Mouse (Mus musculus) embryonic fibroblast, embryonic 13.5 days (primary cell): Measurements from ENCODE around the gene Zan. TPM values are rescaled to one million over a fixed set of nuclear protein-coding genes. Genes with fewer than 3 reads are reported as not detected.

ENCODE experiments used
- H3K27ac ChIP-seq: 2 replicates; pipeline ENCODE4 v1.5.1; 2012; ENCODE audit warnings: low read length, control low read depth, inconsistent platforms; ENCODE audit not compliant: insufficient read depth
- H3K4me1 ChIP-seq: 2 replicates; pipeline ENCODE4 v1.6.1; 2011; ENCODE audit warnings: low read length; ENCODE audit not compliant: control insufficient read depth, insufficient read depth
- H3K4me3 ChIP-seq: 2 replicates; pipeline ENCODE4 v1.5.1; 2011; ENCODE audit warnings: mild to moderate bottlenecking, control low read depth, low read length; ENCODE audit not compliant: insufficient read depth
- CTCF ChIP-seq: IDR thresholded peaks from 2 replicates; pipeline ENCODE4 v1.5.1; 2011; ENCODE audit warnings: mild to moderate bottlenecking, control low read depth, low read length, moderate library complexity, borderline replicate concordance; ENCODE audit not compliant: insufficient read depth
- POLR2A ChIP-seq: IDR thresholded peaks from 2 replicates; pipeline ENCODE4 v1.6.1; 2011; ENCODE audit warnings: low read depth, mild to moderate bottlenecking, control low read depth, low read length, moderate library complexity
- polyA plus RNA-seq: library from polyadenylated mRNA; stranded (reverse); fragments of >200 nt; gene quantifications from 2 replicates; pipeline ENCODE4 v1.2.4, GENCODE M21; 2011; ENCODE audit warnings: low read depth; ENCODE audit not compliant: missing spikeins, insufficient read length

Gene Zan
- polyA plus RNA-seq, 1 experiment, result 0.19 TPM

GRCm38 (mm10) chr5:137381152-137381551 lies 95.7 kb downstream of the Zan start:
- no peak overlapping the region for H3K27ac ChIP-seq
- no peak overlapping the region for H3K4me3 ChIP-seq
- TF ChIP-seq POLR2A, result no peak
- TF ChIP-seq CTCF, result peak; percentile 53; the same call in 1 of the 2 replicates
- peaks cover 3% of the 10 kb centered on the region; the same call in 1 of the 2 replicates for H3K4me1 ChIP-seq

- TF ChIP-seq CTCF (no peak), POLR2A (no peak)
- H3K4me3 ChIP-seq, result no peak overlapping the region
Observed at GRCm38 (mm10) chr5:137377603-137378002, 99.3 kb downstream of the Zan start.

DNA sequence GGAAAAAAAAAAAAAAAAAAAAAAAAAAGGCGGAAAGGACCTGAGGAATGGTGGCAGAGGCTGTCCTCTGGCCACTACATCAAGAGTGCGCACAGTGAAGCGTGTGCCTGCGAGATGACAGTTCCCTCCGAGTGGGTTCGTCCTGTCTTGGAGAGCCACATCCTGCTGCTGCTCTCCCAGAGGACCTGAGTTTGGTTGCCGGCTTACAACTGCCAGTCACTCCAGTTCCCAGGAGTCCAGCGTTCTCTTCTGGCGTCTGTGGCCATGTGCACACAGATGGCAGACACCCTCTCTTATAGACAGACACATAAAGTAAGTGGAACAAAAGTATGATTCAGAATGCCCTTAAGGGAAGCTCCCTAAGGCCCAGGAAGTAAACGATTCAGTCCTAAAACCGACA lies 99.7 kb downstream of the Zan start:
- no peak overlapping the region for H3K27ac ChIP-seq
- no peak overlapping the region for H3K4me3 ChIP-seq
- peaks cover 3% of the 10 kb centered on the region; the same call in 1 of the 2 replicates for H3K4me1 ChIP-seq
- TF ChIP-seq POLR2A, result no peak
- TF ChIP-seq CTCF, result no peak

More at GRCm38 (mm10) chr5:137377603-137378002, 99.3 kb downstream of the Zan start:
- H3K4me1 ChIP-seq, result peaks cover 3% of the 10 kb centered on the region; the same call in 1 of the 2 replicates
- H3K27ac ChIP-seq, result no peak overlapping the region

DNA sequence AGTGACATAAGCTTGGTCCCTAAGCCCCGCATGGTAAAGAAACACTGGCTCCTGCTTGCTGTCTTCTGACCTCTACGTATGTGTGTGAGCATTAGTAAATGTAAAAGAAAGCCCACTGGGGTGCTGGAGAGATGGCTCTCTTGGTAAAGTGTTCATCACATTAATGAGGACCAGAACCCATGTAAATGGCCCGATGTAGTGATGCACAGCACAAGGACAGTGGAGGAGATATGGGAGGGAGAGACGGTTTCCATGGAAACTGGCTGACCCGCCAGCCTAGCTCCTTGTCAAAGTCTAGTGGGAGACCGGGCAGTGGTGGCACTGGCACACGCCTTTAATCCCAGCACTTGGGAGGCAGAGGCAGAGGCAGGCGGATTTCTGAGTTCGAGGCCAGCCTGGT lies 100.1 kb downstream of the Zan start:
- TF ChIP-seq CTCF (no peak), POLR2A (no peak)
- Histone ChIP-seq H3K27ac (no peak overlapping the region), H3K4me1 (peaks cover 3% of the 10 kb centered on the region; the same call in 1 of the 2 replicates), H3K4me3 (no peak overlapping the region)

- H3K27ac ChIP-seq, result no peak overlapping the region
- TF ChIP-seq POLR2A, result no peak
- no peak for TF ChIP-seq CTCF
- peaks cover 3% of the 10 kb centered on the region; the same call in 1 of the 2 replicates for H3K4me1 ChIP-seq
- H3K4me3 ChIP-seq, result no peak overlapping the region
Observed at GRCm38 (mm10) chr5:137376198-137376597, 100.7 kb downstream of the Zan start.

- TF ChIP-seq POLR2A (no peak), CTCF (no peak)
- H3K27ac ChIP-seq, result no peak overlapping the region
- H3K4me1 ChIP-seq, result peaks cover 3% of the 10 kb centered on the region; the same call in 1 of the 2 replicates
- H3K4me3 ChIP-seq, result no peak overlapping the region
Observed at GRCm38 (mm10) chr5:137375627-137376026, 101.2 kb downstream of the Zan start.

- TF ChIP-seq POLR2A (no peak), CTCF (no peak)
- H3K4me3 ChIP-seq, result no peak overlapping the region
- no peak overlapping the region for H3K27ac ChIP-seq
- peaks cover 3% of the 10 kb centered on the region; the same call in 1 of the 2 replicates for H3K4me1 ChIP-seq
Observed at GRCm38 (mm10) chr5:137374521-137375080, 102.3 kb downstream of the Zan start.

- Histone ChIP-seq H3K4me3 (no peak overlapping the region), H3K27ac (no peak overlapping the region), H3K4me1 (peaks cover 3% of the 10 kb centered on the region; the same call in 1 of the 2 replicates)
- TF ChIP-seq CTCF (no peak), POLR2A (no peak)
Observed at GRCm38 (mm10) chr5:137373371-137373950, 103.4 kb downstream of the Zan start.

DNA sequence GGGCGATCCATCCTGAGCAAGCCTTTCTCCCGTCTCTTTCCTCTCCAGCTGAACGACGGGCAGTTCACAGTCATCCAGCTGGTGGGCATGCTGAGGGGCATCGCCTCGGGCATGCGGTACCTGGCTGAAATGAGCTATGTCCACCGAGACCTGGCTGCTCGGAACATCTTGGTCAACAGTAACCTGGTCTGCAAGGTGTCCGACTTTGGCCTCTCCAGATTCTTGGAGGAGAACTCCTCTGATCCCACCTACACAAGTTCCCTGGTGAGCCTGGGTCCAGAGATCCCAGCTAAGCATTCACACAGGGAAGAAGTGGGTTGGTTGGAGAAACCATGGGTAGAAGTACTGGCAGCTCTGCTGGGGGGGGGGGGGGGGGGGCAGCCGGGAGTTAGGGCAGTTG lies 107.2 kb downstream of the Zan start:
- Histone ChIP-seq H3K4me1 (no peaks in the 10 kb centered on the region), H3K27ac (no peak overlapping the region), H3K4me3 (no peak overlapping the region)
- TF ChIP-seq POLR2A (no peak), CTCF (no peak)

DNA sequence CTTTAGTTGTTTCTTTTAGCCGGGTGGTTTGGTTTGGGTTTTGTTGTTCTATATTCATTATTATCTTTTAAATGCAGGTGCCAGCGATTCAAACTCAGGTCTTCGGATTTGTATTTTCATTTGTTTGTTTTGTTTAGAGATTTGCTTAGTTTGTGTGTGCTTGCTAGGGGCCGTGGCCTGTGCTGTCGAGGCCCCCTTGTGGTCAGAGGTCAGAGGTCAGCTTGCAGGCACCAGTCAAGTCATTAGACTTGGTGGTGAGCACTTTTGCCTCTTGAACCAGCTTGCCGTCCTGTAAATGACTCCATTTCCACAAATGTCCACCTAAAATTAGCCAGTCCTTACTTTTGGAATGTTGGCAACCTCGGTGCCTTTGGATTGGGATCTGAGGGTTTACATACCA lies 118.5 kb downstream of the Zan start:
- Histone ChIP-seq H3K27ac (no peak overlapping the region), H3K4me3 (no peak overlapping the region), H3K4me1 (no peaks in the 10 kb centered on the region; the same call in 1 of the 2 replicates)
- no peak for TF ChIP-seq POLR2A
- TF ChIP-seq CTCF, result 0 out of 2 replicates have a peak, but pooled peaks have one; percentile 9
